Mouse (Mus musculus): ENCODE results near the gene Cox6a2. TPM values are rescaled to one million over a fixed set of nuclear protein-coding genes. Genes with fewer than 3 reads are reported as not detected.
"Not testable (repeated sequence)": the region's sequence is repeated elsewhere in the genome, so short reads cannot be mapped to it uniquely, and the experiment has no call there.

Cox6a2 gene
- total RNA-seq, 2 experiments from 2014 or later, result 13.5 to 17.3 TPM

- DNase-seq (ENCODE audit: low spot score in 2 of 2); intact Hi-C loops (cut with DNase I): not testable (repeated sequence)
Measured at GRCm38 (mm10) chr7:128158688-128159354, 47.4 kb downstream of the Cox6a2 start.

Other genes starting within 250 kb of the Cox6a2 start
- gene Fus, start 238.9 kb downstream of the Cox6a2 start, total RNA-seq (2021), result 100 to 1,000 TPM; 313 to 324 TPM
- gene Pycard, start 212.5 kb downstream of the Cox6a2 start, total RNA-seq (2021), result 1 to 10 TPM; 2.2 to 3.7 TPM
- under 1 TPM; 0.64 to 0.97 TPM for gene Trim72, start 202.4 kb downstream of the Cox6a2 start, total RNA-seq (2021)
- 10 to 100 TPM; 10.9 to 11.6 TPM for gene Itgam, start 143.7 kb downstream of the Cox6a2 start, total RNA-seq (2021)
- gene Gm49368, start 143.7 kb downstream of the Cox6a2 start, total RNA-seq (2021), result under 1 TPM in 1 of 2 experiments, not detected in 1; 0.08 TPM
- under 1 TPM in 1 of 2 experiments, not detected in 1; 0.23 TPM for gene Itgax, start 76.8 kb downstream of the Cox6a2 start, total RNA-seq (2021)
- not detected for gene Itgad, start 52.0 kb downstream of the Cox6a2 start, total RNA-seq (2021)
- gene Armc5, start 31.0 kb upstream of the Cox6a2 start, total RNA-seq (2021), result 10 to 100 TPM in 1 of 2 experiments, 1 to 10 TPM in 1; 9.7 to 11.4 TPM
- gene 9130023H24Rik, start 31.6 kb upstream of the Cox6a2 start, total RNA-seq (2021), result 1 to 10 TPM; 3.6 to 4.0 TPM
- gene Tgfb1i1, start 40.4 kb upstream of the Cox6a2 start, total RNA-seq (2021), result 10 to 100 TPM; 27.1 to 27.4 TPM
- gene Slc5a2, start 59.3 kb upstream of the Cox6a2 start, total RNA-seq (2021), result not detected
- gene BC017158, start 91.8 kb upstream of the Cox6a2 start, total RNA-seq (2021), result 10 to 100 TPM; 23.4 to 24.5 TPM
- 10 to 100 TPM; 47.2 to 48.8 TPM for gene Rgs10, start 212.4 kb upstream of the Cox6a2 start, total RNA-seq (2021)